Mouse (Mus musculus) liver, embryonic 12.5 days (tissue): Measurements from ENCODE around the gene Gpbar1. TPM values are rescaled to one million over a fixed set of nuclear protein-coding genes. Genes with fewer than 3 reads are reported as not detected.

Experiments used
- ATAC-seq: fragments of 200-750 bp; cut with Nextera tagmentation; 2 replicates; pipeline ENCODE4 v1.8.0; 2017; ENCODE audit warnings: moderate number of reproducible peaks, mild to moderate bottlenecking, moderate library complexity
- H3K27ac ChIP-seq: fragments of 300-500 bp; sonication (generic); 2 replicates; pipeline ENCODE4 v1.5.1; 2016; ENCODE audit warnings: mild to moderate bottlenecking
- H3K27me3 ChIP-seq: fragments of 300-500 bp; sonication (generic); replicated peaks from 2 replicates; pipeline ENCODE4 v1.6.1; 2016; ENCODE audit warnings: mild to moderate bottlenecking, moderate library complexity
- H3K36me3 ChIP-seq: fragments of 300-500 bp; sonication (generic); 2 replicates; pipeline ENCODE4 v1.6.1; 2016; ENCODE audit warnings: mild to moderate bottlenecking, moderate library complexity
- H3K4me1 ChIP-seq: fragments of 300-500 bp; sonication (generic); 2 replicates; pipeline ENCODE4 v1.6.1; 2016
- H3K4me2 ChIP-seq: fragments of 300-500 bp; sonication (generic); 2 replicates; pipeline ENCODE4 v1.6.1; 2016; ENCODE audit warnings: mild to moderate bottlenecking, moderate library complexity
- H3K4me3 ChIP-seq: fragments of 300-500 bp; sonication (generic); 2 replicates; pipeline ENCODE4 v1.5.1; 2016; ENCODE audit warnings: mild to moderate bottlenecking, moderate library complexity
- H3K9ac ChIP-seq: fragments of 300-500 bp; sonication (generic); 2 replicates; pipeline ENCODE4 v1.6.1; 2016; ENCODE audit warnings: mild to moderate bottlenecking, moderate library complexity
- H3K9me3 ChIP-seq: fragments of 300-500 bp; sonication (generic); replicated peaks from 2 replicates; pipeline ENCODE4 v1.6.1; 2016; ENCODE audit warnings: mild to moderate bottlenecking, moderate library complexity
- WGBS: fragments of 180-500 bp; shearing (Covaris S2); methylation state at CpG from one replicate; pipeline ENCODE4 v1.1.7; 2016; ENCODE audit not compliant: insufficient replicate concordance; 5-methylcytosine and 5-hydroxymethylcytosine counted together
- polyA plus RNA-seq: library from polyadenylated mRNA; unstranded; fragments of >200 nt; fragmentation: Nextera tagmentation; extraction: Ambion mirVana; gene quantifications from 2 replicates; pipeline ENCODE4 v1.2.1, GENCODE M21; 2016

Gpbar1 gene
- polyA plus RNA-seq, result 1.2 and 1.5 TPM in 2 replicates

GRCm38 (mm10) chr1:74278538-74278937 is at the start of gene Gpbar1:
Gene Gpbar1, plus strand, starts transcription at chr1:74278550.
- Histone ChIP-seq H3K36me3 (peaks cover 49% of the 10 kb centered on the region), H3K9ac (no peak within 1 kb of the TSS), H3K27ac (no peak within 1 kb of the TSS), H3K4me1 (peaks cover 42% of the 10 kb centered on the region), H3K4me2 (no peak within 1 kb of the TSS), H3K27me3 (peaks cover 29% of the 10 kb centered on the region; the same call in 1 of the 2 replicates), H3K4me3 (no peak within 1 kb of the TSS), H3K9me3 (no peaks in the 10 kb centered on the region)
- WGBS, result 84% methylated on average over 10 of the region's 10 CpGs
- ATAC-seq, result no peak

GRCm38 (mm10) chr1:74229942-74230341 is 48.4 kb upstream of the Gpbar1 start:
- WGBS, result 63% methylated on average over 2 of the region's 2 CpGs
- Histone ChIP-seq H3K4me1 (peaks cover 16% of the 10 kb centered on the region), H3K9ac (no peak overlapping the region), H3K27me3 (no peaks in the 10 kb centered on the region), H3K36me3 (no peaks in the 10 kb centered on the region), H3K4me2 (no peak overlapping the region), H3K27ac (no peak overlapping the region), H3K9me3 (no peaks in the 10 kb centered on the region), H3K4me3 (no peak overlapping the region)
- no peak for ATAC-seq

GRCm38 (mm10) chr1:74230992-74231391 is 47.4 kb upstream of the Gpbar1 start:
- H3K27me3 ChIP-seq, result no peaks in the 10 kb centered on the region
- ATAC-seq, result no peak
- H3K9ac ChIP-seq, result no peak overlapping the region
- peaks cover 20% of the 10 kb centered on the region for H3K4me1 ChIP-seq
- no peak overlapping the region for H3K4me2 ChIP-seq
- no peaks in the 10 kb centered on the region for H3K9me3 ChIP-seq
- H3K36me3 ChIP-seq, result no peaks in the 10 kb centered on the region
- H3K4me3 ChIP-seq, result no peak overlapping the region
- no CpG with 5 or more reads among the region's 1 CpGs for WGBS
- no peak overlapping the region for H3K27ac ChIP-seq

GRCm38 (mm10) chr1:74235938-74236589 is 42.3 kb upstream of the Gpbar1 start, which contains the start of gene Arpc2:
Gene Arpc2, plus strand, starts transcription at chr1:74236084.
- Histone ChIP-seq H3K9me3 (no peaks in the 10 kb centered on the region), H3K27me3 (no peaks in the 10 kb centered on the region), H3K27ac (peak within 1 kb of the TSS; percentile 97), H3K4me1 (peaks cover 49% of the 10 kb centered on the region), H3K9ac (peak within 1 kb of the TSS; percentile 94), H3K36me3 (peaks cover 12% of the 10 kb centered on the region), H3K4me2 (peak within 1 kb of the TSS; percentile 85), H3K4me3 (peak within 1 kb of the TSS; percentile 99)
- 4% methylated on average over 55 of the region's 55 CpGs for WGBS
- ATAC-seq, result peak; percentile 86

GRCm38 (mm10) chr1:74236590-74237317 is 41.6 kb upstream of the Gpbar1 start:
- H3K4me2 ChIP-seq, result peak overlapping the region; percentile 85
- peak; percentile 60 for ATAC-seq
- peak overlapping the region; percentile 94 for H3K9ac ChIP-seq
- no peaks in the 10 kb centered on the region for H3K27me3 ChIP-seq
- H3K4me1 ChIP-seq, result peaks cover 48% of the 10 kb centered on the region
- WGBS, result under 1% methylated on average over 52 of the region's 57 CpGs
- no peaks in the 10 kb centered on the region for H3K9me3 ChIP-seq
- H3K36me3 ChIP-seq, result peaks cover 14% of the 10 kb centered on the region
- peak overlapping the region; percentile 97 for H3K27ac ChIP-seq
- peak overlapping the region; percentile 99 for H3K4me3 ChIP-seq

- H3K27me3 ChIP-seq, result no peaks in the 10 kb centered on the region
- peaks cover 53% of the 10 kb centered on the region for H3K4me1 ChIP-seq
- ATAC-seq, result no peak
- peak overlapping the region; percentile 85 for H3K4me2 ChIP-seq
- no peaks in the 10 kb centered on the region for H3K9me3 ChIP-seq
- H3K9ac ChIP-seq, result peak overlapping the region; percentile 94
- peak overlapping the region; percentile 97 for H3K27ac ChIP-seq
- H3K36me3 ChIP-seq, result peaks cover 22% of the 10 kb centered on the region
- 10% methylated on average over 5 of the region's 5 CpGs for WGBS
- H3K4me3 ChIP-seq, result peak overlapping the region; percentile 99
Observed at GRCm38 (mm10) chr1:74237671-74238070, 40.7 kb upstream of the Gpbar1 start.

- WGBS, result 18% methylated on average over 1 of the region's 1 CpGs
- Histone ChIP-seq H3K36me3 (peaks cover 27% of the 10 kb centered on the region), H3K4me2 (peak overlapping the region; percentile 85), H3K4me1 (peaks cover 58% of the 10 kb centered on the region), H3K4me3 (peak overlapping the region; percentile 99), H3K27ac (peak overlapping the region; percentile 97), H3K9ac (peak overlapping the region; percentile 94), H3K27me3 (no peaks in the 10 kb centered on the region), H3K9me3 (no peaks in the 10 kb centered on the region)
- ATAC-seq, result no peak
Observed at GRCm38 (mm10) chr1:74238136-74238535, 40.2 kb upstream of the Gpbar1 start.

- Histone ChIP-seq H3K36me3 (peaks cover 33% of the 10 kb centered on the region), H3K9me3 (no peaks in the 10 kb centered on the region), H3K4me3 (peak overlapping the region; percentile 99), H3K27me3 (no peaks in the 10 kb centered on the region), H3K27ac (peak overlapping the region; percentile 97), H3K4me1 (peaks cover 68% of the 10 kb centered on the region), H3K9ac (peak overlapping the region; percentile 94), H3K4me2 (peak overlapping the region; percentile 85)
- peak; percentile 76 for ATAC-seq
- WGBS, result 5% methylated on average over 7 of the region's 7 CpGs
Observed at GRCm38 (mm10) chr1:74239162-74239561, 39.2 kb upstream of the Gpbar1 start.

GRCm38 (mm10) chr1:74239618-74240017 is 38.7 kb upstream of the Gpbar1 start:
- ATAC-seq, result no peak
- Histone ChIP-seq H3K27ac (peak overlapping the region; percentile 97), H3K36me3 (peaks cover 33% of the 10 kb centered on the region), H3K9me3 (no peaks in the 10 kb centered on the region), H3K4me1 (peaks cover 73% of the 10 kb centered on the region), H3K9ac (peak overlapping the region; percentile 94), H3K27me3 (no peaks in the 10 kb centered on the region), H3K4me2 (peak overlapping the region; percentile 85), H3K4me3 (peak overlapping the region; percentile 99)
- WGBS, result 27% methylated on average over 11 of the region's 11 CpGs

GRCm38 (mm10) chr1:74240311-74240710 is 38.0 kb upstream of the Gpbar1 start:
- ATAC-seq, result no peak
- Histone ChIP-seq H3K27me3 (no peaks in the 10 kb centered on the region), H3K9me3 (no peaks in the 10 kb centered on the region), H3K9ac (peak overlapping the region; percentile 35; the same call in 1 of the 2 replicates), H3K4me1 (peaks cover 78% of the 10 kb centered on the region), H3K36me3 (peaks cover 33% of the 10 kb centered on the region), H3K4me3 (peak overlapping the region; percentile 99; the same call in 1 of the 2 replicates), H3K27ac (peak overlapping the region; percentile 97), H3K4me2 (peak overlapping the region; percentile 85)
- WGBS, result 53% methylated on average over 6 of the region's 6 CpGs

GRCm38 (mm10) chr1:74240832-74241231 is 37.5 kb upstream of the Gpbar1 start:
- 64% methylated on average over 4 of the region's 4 CpGs for WGBS
- no peak overlapping the region for H3K4me3 ChIP-seq
- peaks cover 80% of the 10 kb centered on the region for H3K4me1 ChIP-seq

GRCm38 (mm10) chr1:74245525-74245924 is 32.8 kb upstream of the Gpbar1 start:
- WGBS, result 69% methylated on average over 2 of the region's 2 CpGs
- H3K27ac ChIP-seq, result no peak overlapping the region
- no peaks in the 10 kb centered on the region for H3K27me3 ChIP-seq
- no peak overlapping the region for H3K4me2 ChIP-seq
- H3K4me1 ChIP-seq, result peaks cover 85% of the 10 kb centered on the region
- no peak overlapping the region for H3K4me3 ChIP-seq
- H3K9ac ChIP-seq, result no peak overlapping the region
- no peaks in the 10 kb centered on the region for H3K9me3 ChIP-seq
- peaks cover 71% of the 10 kb centered on the region for H3K36me3 ChIP-seq
- ATAC-seq, result no peak

More at GRCm38 (mm10) chr1:74240832-74241231, 37.5 kb upstream of the Gpbar1 start:
- no peaks in the 10 kb centered on the region for H3K27me3 ChIP-seq
- no peak for ATAC-seq
- H3K9ac ChIP-seq, result peak overlapping the region; percentile 35; the same call in 1 of the 2 replicates
- peaks cover 35% of the 10 kb centered on the region for H3K36me3 ChIP-seq
- no peaks in the 10 kb centered on the region for H3K9me3 ChIP-seq
- peak overlapping the region; percentile 85 for H3K4me2 ChIP-seq
- peak overlapping the region; percentile 97 for H3K27ac ChIP-seq
